Mouse (Mus musculus) liver, embryonic 15.5 days (tissue): ENCODE measurements around the gene Samhd1. TPM values are rescaled to one million over a fixed set of nuclear protein-coding genes. Genes with fewer than 3 reads are reported as not detected.

Experiments
- ATAC-seq: fragments of 200-750 bp; cut with Nextera tagmentation; 2 replicates; pipeline ENCODE4 v1.8.0; 2017; ENCODE audit warnings: moderate number of reproducible peaks, mild to moderate bottlenecking, moderate library complexity; ENCODE audit not compliant: insufficient read depth
- H3K27ac ChIP-seq: fragments of 300-500 bp; sonication (generic); replicated peaks from 2 replicates; pipeline ENCODE4 v1.5.1; 2015; ENCODE audit warnings: mild to moderate bottlenecking, inconsistent platforms
- H3K27me3 ChIP-seq: fragments of 300-500 bp; sonication (generic); 2 replicates; pipeline ENCODE4 v1.6.1; 2015; ENCODE audit warnings: mild to moderate bottlenecking, inconsistent platforms
- H3K36me3 ChIP-seq: fragments of 300-500 bp; sonication (generic); replicated peaks from 2 replicates; pipeline ENCODE4 v1.6.1; 2015; ENCODE audit warnings: moderate library complexity, mild to moderate bottlenecking, inconsistent platforms
- H3K4me1 ChIP-seq: fragments of 300-500 bp; sonication (generic); replicated peaks from 2 replicates; pipeline ENCODE4 v1.6.1; 2015; ENCODE audit warnings: inconsistent platforms
- H3K4me2 ChIP-seq: fragments of 300-500 bp; sonication (generic); 2 replicates; pipeline ENCODE4 v1.6.1; 2015; ENCODE audit warnings: moderate library complexity, mild to moderate bottlenecking, inconsistent platforms
- H3K4me3 ChIP-seq: fragments of 300-500 bp; sonication (generic); replicated peaks from 2 replicates; pipeline ENCODE4 v1.5.1; 2015; ENCODE audit warnings: mild to moderate bottlenecking, inconsistent platforms
- H3K9ac ChIP-seq: fragments of 300-500 bp; sonication (generic); 2 replicates; pipeline ENCODE4 v1.6.1; 2015; ENCODE audit warnings: moderate library complexity, mild to moderate bottlenecking, inconsistent platforms
- H3K9me3 ChIP-seq: fragments of 300-500 bp; sonication (generic); replicated peaks from 2 replicates; pipeline ENCODE4 v1.6.1; 2016; ENCODE audit warnings: inconsistent platforms
- WGBS: fragments of 180-500 bp; shearing (Covaris S2); methylation state at CpG from one replicate; pipeline ENCODE4 v1.1.7; 2015; ENCODE audit warnings: mixed read lengths; ENCODE audit not compliant: insufficient replicate concordance; 5-methylcytosine and 5-hydroxymethylcytosine counted together
- polyA plus RNA-seq: library from polyadenylated mRNA; unstranded; fragments of >200 nt; fragmentation: Nextera tagmentation; extraction: Ambion mirVana; gene quantifications from 2 replicates; pipeline ENCODE4 v1.2.1, GENCODE M21; 2015

Samhd1 gene
- polyA plus RNA-seq, 1 experiment from 2014 or later: 18.1 TPM

- H3K4me1 ChIP-seq: no peaks in the 10 kb centered on the region
- WGBS: 79% methylated on average over 1 of the region's 1 CpGs
- no peaks in the 10 kb centered on the region for H3K27me3 ChIP-seq
- H3K9ac ChIP-seq: no peak overlapping the region
- H3K36me3 ChIP-seq: peaks cover 88% of the 10 kb centered on the region
- no peaks in the 10 kb centered on the region for H3K9me3 ChIP-seq
- ATAC-seq: no peak
- H3K4me2 ChIP-seq: no peak overlapping the region
- no peak overlapping the region for H3K27ac ChIP-seq
- no peak overlapping the region for H3K4me3 ChIP-seq
Measured at GRCm38 (mm10) chr2:157156079-157156478, 21.0 kb upstream of the Samhd1 start.

DNA sequence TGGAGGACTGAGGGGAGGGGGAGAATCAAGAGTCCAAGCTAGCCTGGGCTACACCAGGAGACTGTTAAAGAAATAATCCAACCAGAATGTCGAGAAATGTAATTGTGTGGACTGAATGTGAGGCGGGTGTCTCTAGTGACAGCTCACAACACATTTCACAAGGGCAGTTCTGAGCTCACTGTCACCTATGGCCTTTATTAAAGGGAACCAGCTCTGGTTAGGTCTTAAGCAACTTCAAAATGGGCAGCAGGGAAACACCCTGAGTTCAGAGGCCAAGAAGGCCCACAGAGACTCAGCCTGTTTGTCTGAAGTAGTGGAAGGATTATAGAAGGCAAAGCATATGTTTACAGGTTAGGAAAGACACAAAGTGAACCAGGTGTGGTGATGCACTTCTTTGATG lies 18.2 kb upstream of the Samhd1 start:
- ATAC-seq: no peak
- Histone ChIP-seq H3K27me3 (no peaks in the 10 kb centered on the region), H3K4me1 (no peaks in the 10 kb centered on the region; the same call in 1 of the 2 replicates), H3K9ac (no peak overlapping the region), H3K27ac (no peak overlapping the region), H3K4me3 (no peak overlapping the region), H3K36me3 (peaks cover 88% of the 10 kb centered on the region), H3K9me3 (no peaks in the 10 kb centered on the region), H3K4me2 (no peak overlapping the region)
- WGBS: 80% methylated on average over 2 of the region's 2 CpGs

DNA sequence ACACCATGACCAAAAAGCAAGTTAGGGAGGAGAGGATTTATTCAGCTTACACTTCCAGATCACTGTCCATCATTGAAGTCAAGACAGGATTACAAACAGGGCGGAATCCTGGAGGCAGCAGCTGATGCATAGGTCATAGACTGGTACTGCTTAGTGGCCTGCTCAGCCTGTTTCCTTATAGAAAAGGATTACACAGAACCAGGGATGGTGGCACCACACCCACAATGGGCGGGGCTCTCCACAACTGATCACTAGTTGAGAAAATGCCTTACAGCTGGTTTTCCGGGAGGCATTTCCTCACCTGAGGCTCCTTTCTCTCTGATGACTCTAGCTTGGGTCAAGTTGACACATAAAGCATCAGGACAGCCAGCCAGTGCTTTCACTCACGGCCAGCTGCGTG lies 13.4 kb upstream of the Samhd1 start:
- peaks cover 89% of the 10 kb centered on the region for H3K36me3 ChIP-seq
- no peak for ATAC-seq
- WGBS: 80% methylated on average over 5 of the region's 5 CpGs

DNA sequence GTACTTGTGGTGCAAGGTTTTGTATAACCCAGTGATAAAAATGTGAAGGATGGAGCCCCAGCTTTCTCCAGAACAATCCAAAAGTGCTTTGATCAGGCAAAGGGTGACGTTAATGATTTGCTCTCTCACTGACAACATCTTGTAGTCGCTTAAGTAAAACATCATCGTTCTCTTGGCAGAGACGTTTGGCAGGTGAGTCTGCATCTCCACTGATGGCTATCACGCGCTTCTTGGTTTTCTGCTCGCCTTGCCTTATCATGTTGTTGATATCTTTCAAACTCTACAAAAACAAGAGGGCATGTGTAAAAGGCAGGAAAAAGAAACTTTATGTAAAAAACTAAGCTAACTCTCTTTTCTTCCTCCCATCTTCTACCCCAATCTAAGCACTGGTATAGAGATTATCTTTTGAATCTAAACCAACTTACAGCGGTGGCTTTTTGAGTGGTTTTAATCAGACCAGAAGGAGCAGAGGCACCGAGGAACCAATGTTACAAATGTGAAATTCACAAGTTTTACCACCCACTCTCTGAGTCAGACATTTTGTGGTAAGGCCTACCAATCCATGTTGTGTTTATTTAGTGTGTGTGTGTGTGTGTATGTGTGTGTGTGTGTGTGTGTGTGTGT lies 12.4 kb upstream of the Samhd1 start:
- H3K9ac ChIP-seq: no peak overlapping the region
- H3K27me3 ChIP-seq: no peaks in the 10 kb centered on the region
- WGBS: 74% methylated on average over 9 of the region's 9 CpGs
- ATAC-seq: no peak
- no peaks in the 10 kb centered on the region; the same call in 1 of the 2 replicates for H3K4me1 ChIP-seq
- no peak overlapping the region for H3K4me3 ChIP-seq
- H3K9me3 ChIP-seq: no peaks in the 10 kb centered on the region
- H3K4me2 ChIP-seq: no peak overlapping the region
- peaks cover 82% of the 10 kb centered on the region for H3K36me3 ChIP-seq
- H3K27ac ChIP-seq: no peak overlapping the region

More for the DNA sequence above, 13.4 kb upstream of the Samhd1 start:
- H3K27ac ChIP-seq: no peak overlapping the region
- H3K4me3 ChIP-seq: no peak overlapping the region
- no peaks in the 10 kb centered on the region; the same call in 1 of the 2 replicates for H3K4me1 ChIP-seq
- H3K9ac ChIP-seq: no peak overlapping the region
- H3K27me3 ChIP-seq: no peaks in the 10 kb centered on the region
- no peaks in the 10 kb centered on the region for H3K9me3 ChIP-seq
- H3K4me2 ChIP-seq: no peak overlapping the region

DNA sequence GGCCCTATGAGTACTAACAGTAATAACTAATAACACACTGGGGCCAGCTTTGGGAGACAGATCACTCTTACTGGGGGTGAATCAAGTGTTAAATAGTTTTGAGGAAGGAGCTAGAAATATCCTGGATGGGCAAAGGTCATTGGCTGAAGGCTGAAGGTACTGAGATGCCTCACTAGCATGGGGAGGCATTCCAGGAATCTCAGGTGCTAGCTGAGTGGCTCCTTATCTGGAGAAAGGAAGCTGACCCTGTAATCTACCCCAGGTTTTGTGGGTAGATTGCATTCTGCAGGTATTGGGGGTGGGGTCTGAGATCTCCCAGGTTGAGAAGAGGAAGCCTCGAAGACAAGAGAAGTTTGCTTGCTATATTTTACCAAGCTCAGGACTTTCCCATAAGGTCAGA lies 10.1 kb upstream of the Samhd1 start:
- H3K9ac ChIP-seq: no peak overlapping the region
- H3K4me3 ChIP-seq: no peak overlapping the region
- no peaks in the 10 kb centered on the region for H3K9me3 ChIP-seq
- ATAC-seq: no peak
- H3K27ac ChIP-seq: no peak overlapping the region
- peaks cover 58% of the 10 kb centered on the region for H3K36me3 ChIP-seq
- no peaks in the 10 kb centered on the region for H3K27me3 ChIP-seq
- no peak overlapping the region for H3K4me2 ChIP-seq
- no peaks in the 10 kb centered on the region; the same call in 1 of the 2 replicates for H3K4me1 ChIP-seq
- 50% methylated on average over 1 of the region's 1 CpGs for WGBS

DNA sequence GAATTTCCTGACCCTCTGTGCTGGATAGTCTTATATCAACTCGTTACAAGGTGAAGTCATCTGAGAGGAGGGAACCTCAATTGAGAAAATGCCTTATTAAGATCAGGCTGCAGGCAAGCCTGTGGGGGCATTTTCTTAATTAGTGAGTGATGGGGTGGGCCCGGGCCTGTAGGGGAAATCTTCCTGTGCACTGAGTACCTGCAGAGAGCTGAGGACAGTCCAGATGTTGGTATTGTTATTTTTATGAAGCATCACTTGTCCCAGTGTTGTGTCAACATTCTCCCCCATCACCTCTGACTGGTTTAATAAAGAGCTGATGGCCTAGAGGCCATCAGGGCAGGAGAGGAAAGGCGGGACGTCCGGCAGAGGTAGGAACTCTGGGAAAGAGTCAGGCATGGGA lies 9.1 kb upstream of the Samhd1 start:
- Histone ChIP-seq H3K4me3 (no peak overlapping the region), H3K27me3 (no peaks in the 10 kb centered on the region), H3K36me3 (peaks cover 48% of the 10 kb centered on the region), H3K9ac (no peak overlapping the region), H3K9me3 (no peaks in the 10 kb centered on the region), H3K4me2 (no peak overlapping the region), H3K27ac (no peak overlapping the region), H3K4me1 (peaks cover 4% of the 10 kb centered on the region)
- WGBS: 81% methylated on average over 5 of the region's 5 CpGs
- no peak for ATAC-seq

GRCm38 (mm10) chr2:157141962-157142361 lies 6.9 kb upstream of the Samhd1 start:
- Histone ChIP-seq H3K9me3 (no peaks in the 10 kb centered on the region), H3K4me1 (peaks cover 14% of the 10 kb centered on the region), H3K27ac (no peak overlapping the region), H3K36me3 (peaks cover 28% of the 10 kb centered on the region), H3K27me3 (no peaks in the 10 kb centered on the region), H3K4me2 (no peak overlapping the region), H3K4me3 (no peak overlapping the region), H3K9ac (no peak overlapping the region)
- 44% methylated on average over 4 of the region's 4 CpGs for WGBS
- no peak for ATAC-seq

GRCm38 (mm10) chr2:157139251-157139802 lies 4.3 kb upstream of the Samhd1 start:
- 51% methylated on average over 5 of the region's 5 CpGs for WGBS
- no peak for ATAC-seq
- Histone ChIP-seq H3K27ac (no peak overlapping the region), H3K27me3 (no peaks in the 10 kb centered on the region), H3K4me2 (no peak overlapping the region), H3K9me3 (no peaks in the 10 kb centered on the region), H3K9ac (no peak overlapping the region), H3K4me3 (no peak overlapping the region), H3K36me3 (peaks cover 6% of the 10 kb centered on the region), H3K4me1 (peaks cover 30% of the 10 kb centered on the region)

DNA sequence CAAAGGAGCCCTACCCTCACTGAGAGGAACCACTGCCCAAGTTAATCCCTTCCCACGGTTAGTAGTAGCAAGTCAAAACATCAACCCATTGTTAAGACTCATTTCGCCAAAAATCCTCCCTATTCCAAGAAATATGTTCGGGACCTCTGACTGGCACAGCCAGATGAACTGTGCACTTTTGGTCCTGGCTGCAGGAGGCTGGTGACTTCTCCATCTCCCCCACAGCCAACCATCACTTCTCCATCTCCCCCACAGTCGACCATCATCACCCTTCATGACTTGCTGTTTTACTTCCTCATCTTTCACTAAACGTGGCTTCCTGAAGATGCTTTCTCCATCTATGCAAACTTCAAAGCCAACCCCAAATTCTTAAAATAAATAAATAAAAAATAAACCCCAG lies 3.7 kb upstream of the Samhd1 start:
- Histone ChIP-seq H3K4me1 (peaks cover 35% of the 10 kb centered on the region), H3K27me3 (no peaks in the 10 kb centered on the region), H3K4me2 (no peak overlapping the region), H3K36me3 (peaks cover under 1% of the 10 kb centered on the region; the same call in 1 of the 2 replicates), H3K27ac (no peak overlapping the region), H3K4me3 (no peak overlapping the region), H3K9me3 (no peaks in the 10 kb centered on the region), H3K9ac (no peak overlapping the region)
- ATAC-seq: no peak
- 35% methylated on average over 5 of the region's 5 CpGs for WGBS

- no peak for ATAC-seq
- H3K36me3 ChIP-seq: no peaks in the 10 kb centered on the region
- no peaks in the 10 kb centered on the region for H3K27me3 ChIP-seq
- WGBS: 39% methylated on average over 9 of the region's 9 CpGs
- H3K9ac ChIP-seq: no peak overlapping the region
- peaks cover 41% of the 10 kb centered on the region for H3K4me1 ChIP-seq
- no peak overlapping the region for H3K4me2 ChIP-seq
- H3K27ac ChIP-seq: no peak overlapping the region
- no peak overlapping the region for H3K4me3 ChIP-seq
- no peaks in the 10 kb centered on the region for H3K9me3 ChIP-seq
Measured at GRCm38 (mm10) chr2:157137959-157138731, 3.1 kb upstream of the Samhd1 start.

DNA sequence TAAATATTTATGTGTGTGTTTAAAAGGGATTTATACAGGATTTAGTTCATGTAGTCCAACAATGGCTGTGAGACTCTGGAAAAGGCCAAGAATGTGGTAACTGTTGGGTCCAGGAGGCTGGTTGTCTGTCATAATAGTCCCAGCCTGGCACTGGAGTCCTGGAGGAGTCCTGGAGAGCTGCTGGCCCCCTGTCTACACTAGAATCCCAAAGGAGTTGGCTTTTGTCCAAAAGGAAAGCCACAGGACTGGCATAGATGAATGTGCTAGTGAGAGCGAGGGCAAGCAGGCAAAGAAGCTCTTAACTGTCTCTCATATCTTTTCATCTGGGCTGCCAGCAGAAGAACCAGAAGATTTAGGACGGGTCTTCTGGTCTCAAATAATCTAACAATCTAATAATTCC lies 1.6 kb upstream of the Samhd1 start:
- H3K9ac ChIP-seq: no peak overlapping the region

More for the DNA sequence above, 1.6 kb upstream of the Samhd1 start:
- H3K27ac ChIP-seq: peak overlapping the region; percentile 41
- H3K36me3 ChIP-seq: no peaks in the 10 kb centered on the region
- H3K27me3 ChIP-seq: no peaks in the 10 kb centered on the region
- no peak for ATAC-seq
- peaks cover 55% of the 10 kb centered on the region for H3K4me1 ChIP-seq
- H3K9me3 ChIP-seq: no peaks in the 10 kb centered on the region
- 53% methylated on average over 2 of the region's 2 CpGs for WGBS
- H3K4me2 ChIP-seq: no peak overlapping the region
- H3K4me3 ChIP-seq: no peak overlapping the region
